Mouse (Mus musculus) CD4-positive naive resting alpha-beta T cell, adult 57 days (primary cell): ENCODE data around the gene Dbx2. TPM values are rescaled to one million over a fixed set of nuclear protein-coding genes. Genes with fewer than 3 reads are reported as not detected.

ENCODE experiments used
- total RNA-seq: library from RNA; stranded (reverse); gene quantifications from one replicate; pipeline ENCODE4 v1.2.4, GENCODE M21; 2023

Gene Dbx2
- not detected for total RNA-seq

DNA sequence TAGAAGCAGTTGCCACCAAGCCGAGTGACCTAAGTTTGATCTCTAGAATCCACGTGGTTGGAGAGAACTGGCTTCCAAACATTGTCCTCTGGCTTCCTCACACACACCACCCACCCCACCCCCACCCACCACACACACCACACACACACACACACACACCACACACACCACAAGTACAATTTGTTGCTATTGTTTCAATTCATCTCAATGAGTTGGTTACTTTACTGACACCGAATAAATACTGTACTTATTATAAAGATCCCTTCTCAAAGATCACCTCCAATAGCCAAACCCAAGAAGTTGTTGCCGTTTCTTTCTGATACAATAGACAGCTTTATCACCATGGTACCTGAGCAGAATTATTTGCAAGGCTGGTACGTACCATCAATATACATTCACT lies at the start of gene Dbx2:
Dbx2 (minus strand) TSS at position 101 of the 400 bp plus-strand sequence.

Other genes with a start within 250 kb of the Dbx2 start
- not detected for gene Nell2, start 127.4 kb downstream of the Dbx2 start, total RNA-seq
- 67.4 TPM for gene Ano6, start 134.9 kb upstream of the Dbx2 start, total RNA-seq